Mouse (Mus musculus): ENCODE measurements around the gene Kat2a. TPM values are rescaled to one million over a fixed set of nuclear protein-coding genes. Genes with fewer than 3 reads are reported as not detected.

Kat2a gene
- polyA plus RNA-seq, 1 experiment from 2014 or later: 62.2 TPM

GRCm38 (mm10) chr11:100716649-100717048 is 4.4 kb upstream of the Kat2a start:
- H3K36me3 ChIP-seq (ENCODE audit: control insufficient read depth, insufficient read depth, low read length): peaks cover 31% of the 10 kb centered on the region
- no peak overlapping the region for H3K4me3 ChIP-seq (ENCODE audit: low read length)
- no peaks in the 10 kb centered on the region for H3K9me3 ChIP-seq (ENCODE audit: control insufficient read depth, low read length)
- no peak overlapping the region for H3K4me2 ChIP-seq (ENCODE audit: low read length)
- H3K4me1 ChIP-seq (ENCODE audit: control insufficient read depth, insufficient read depth, low read depth, low read length): peaks cover 16% of the 10 kb centered on the region
- no peaks in the 10 kb centered on the region for H3K27me3 ChIP-seq (replicated peaks; ENCODE audit: control insufficient read depth, insufficient read depth, low read length)
- no peak overlapping the region for H3K27ac ChIP-seq (ENCODE audit: low read depth, low read length)
- WGBS: 78% methylated on average over 3 of the region's 3 CpGs
- no peak for ATAC-seq
- H3K9ac ChIP-seq (ENCODE audit: low read depth, low read length): no peak overlapping the region

DNA sequence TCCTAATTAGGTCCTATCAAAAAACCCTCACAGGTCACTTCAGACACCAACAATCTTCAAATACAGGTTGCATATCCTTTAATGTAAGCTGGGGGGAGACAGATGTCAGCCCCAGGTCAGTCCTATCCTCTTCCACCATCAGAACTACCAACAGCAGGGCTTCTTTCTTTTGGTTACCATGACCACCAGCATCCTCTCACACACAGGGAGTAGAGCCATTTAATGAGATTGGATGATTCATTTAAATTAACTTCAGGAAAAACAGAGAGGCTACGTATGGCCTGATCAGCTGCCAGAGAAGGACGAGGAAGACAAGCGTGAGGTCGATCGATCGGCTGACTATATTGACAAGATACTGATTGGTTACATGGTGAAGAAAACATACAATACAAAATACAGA is 2.7 kb upstream of the Kat2a start:
- peaks cover 33% of the 10 kb centered on the region for H3K36me3 ChIP-seq (ENCODE audit: control insufficient read depth, insufficient read depth, low read length)
- no peaks in the 10 kb centered on the region for H3K27me3 ChIP-seq (replicated peaks; ENCODE audit: control insufficient read depth, insufficient read depth, low read length)
- no peak overlapping the region for H3K4me3 ChIP-seq (ENCODE audit: low read length)
- H3K9ac ChIP-seq (ENCODE audit: low read depth, low read length): no peak overlapping the region
- peaks cover 17% of the 10 kb centered on the region for H3K4me1 ChIP-seq (ENCODE audit: control insufficient read depth, insufficient read depth, low read depth, low read length)
- no peak overlapping the region for H3K27ac ChIP-seq (ENCODE audit: low read depth, low read length)
- H3K4me2 ChIP-seq (ENCODE audit: low read length): no peak overlapping the region
- H3K9me3 ChIP-seq (ENCODE audit: control insufficient read depth, low read length): no peaks in the 10 kb centered on the region
- 81% methylated on average over 6 of the region's 6 CpGs for WGBS
- no peak for ATAC-seq

DNA sequence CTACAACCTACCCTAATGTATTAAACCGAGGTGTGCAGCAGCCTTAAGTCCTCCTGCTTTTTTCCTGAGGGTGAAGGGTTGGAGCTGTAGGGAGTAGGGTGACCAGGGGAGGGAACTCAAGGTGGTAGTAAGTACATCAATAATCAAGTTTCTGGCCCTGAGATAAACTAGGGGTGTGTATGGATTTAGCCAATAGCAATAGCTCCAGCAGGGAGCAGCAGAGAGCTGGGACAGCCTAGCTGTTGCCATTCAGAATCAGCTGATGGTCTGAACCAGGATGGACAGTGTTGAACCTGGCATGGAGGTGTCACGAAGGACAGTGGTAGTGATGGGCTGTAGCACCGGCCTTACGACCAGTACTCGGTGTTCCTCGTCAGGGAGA is 2.3 kb upstream of the Kat2a start:
- Histone ChIP-seq H3K9ac (ENCODE audit: low read depth, low read length) (peak overlapping the region; percentile 51; the same call in 1 of the 2 replicates), H3K4me1 (ENCODE audit: control insufficient read depth, insufficient read depth, low read depth, low read length) (peaks cover 17% of the 10 kb centered on the region), H3K9me3 (ENCODE audit: control insufficient read depth, low read length) (no peaks in the 10 kb centered on the region), H3K4me2 (ENCODE audit: low read length) (no peak overlapping the region; the same call in 1 of the 2 replicates), H3K27ac (ENCODE audit: low read depth, low read length) (no peak overlapping the region), H3K36me3 (ENCODE audit: control insufficient read depth, insufficient read depth, low read length) (peaks cover 33% of the 10 kb centered on the region), H3K27me3 (replicated peaks; ENCODE audit: control insufficient read depth, insufficient read depth, low read length) (no peaks in the 10 kb centered on the region), H3K4me3 (ENCODE audit: low read length) (no peak overlapping the region)
- 43% methylated on average over 6 of the region's 6 CpGs for WGBS
- no peak for ATAC-seq

- no peak for ATAC-seq
- Histone ChIP-seq H3K27me3 (replicated peaks; ENCODE audit: control insufficient read depth, insufficient read depth, low read length) (no peaks in the 10 kb centered on the region), H3K4me2 (ENCODE audit: low read length) (peak within 1 kb of the TSS; percentile 29), H3K9ac (ENCODE audit: low read depth, low read length) (peak within 1 kb of the TSS; percentile 51), H3K27ac (ENCODE audit: low read depth, low read length) (peak within 1 kb of the TSS; percentile 44; the same call in 1 of the 2 replicates), H3K4me1 (ENCODE audit: control insufficient read depth, insufficient read depth, low read depth, low read length) (peaks cover 17% of the 10 kb centered on the region), H3K4me3 (ENCODE audit: low read length) (peak within 1 kb of the TSS; percentile 8; the same call in 1 of the 2 replicates), H3K36me3 (ENCODE audit: control insufficient read depth, insufficient read depth, low read length) (peaks cover 36% of the 10 kb centered on the region), H3K9me3 (ENCODE audit: control insufficient read depth, low read length) (no peaks in the 10 kb centered on the region)
- WGBS: 9% methylated on average over 38 of the region's 38 CpGs
Measured at GRCm38 (mm10) chr11:100713735-100714533, 1.7 kb upstream of the Kat2a start, which contains the start of gene Hspb9. Hspb9 (plus strand) TSS chr11:100713850.

DNA sequence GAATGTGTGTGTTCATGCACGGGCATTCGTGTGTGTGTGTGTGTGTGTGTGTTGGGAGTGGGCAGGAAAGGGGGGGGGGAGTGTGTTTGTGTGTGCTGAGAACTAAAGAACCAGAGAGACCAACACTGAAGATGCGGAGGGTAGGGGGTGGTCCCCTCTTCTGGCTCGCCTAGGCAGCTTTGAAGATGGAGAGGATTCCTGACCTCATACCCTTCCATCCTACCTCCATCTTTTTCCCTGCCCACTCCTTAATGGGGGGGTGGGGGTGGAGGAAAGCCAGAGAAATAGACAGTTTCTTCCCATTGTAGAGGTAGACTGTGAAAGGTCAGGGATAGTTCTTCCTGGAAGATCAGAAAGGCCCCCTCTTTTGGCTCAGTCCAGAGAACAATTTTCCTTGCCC is 909 bp upstream of the Kat2a start:
- no peak for ATAC-seq
- peaks cover 39% of the 10 kb centered on the region for H3K36me3 ChIP-seq (ENCODE audit: control insufficient read depth, insufficient read depth, low read length)
- H3K9me3 ChIP-seq (ENCODE audit: control insufficient read depth, low read length): no peaks in the 10 kb centered on the region
- H3K27me3 ChIP-seq (replicated peaks; ENCODE audit: control insufficient read depth, insufficient read depth, low read length): no peaks in the 10 kb centered on the region
- 70% methylated on average over 4 of the region's 4 CpGs for whole genome bisulfite sequencing
- H3K4me1 ChIP-seq (ENCODE audit: control insufficient read depth, insufficient read depth, low read depth, low read length): peaks cover 17% of the 10 kb centered on the region
- H3K4me3 ChIP-seq (ENCODE audit: low read length): no peak overlapping the region
- H3K9ac ChIP-seq (ENCODE audit: low read depth, low read length): no peak overlapping the region
- no peak overlapping the region; the same call in 1 of the 2 replicates for H3K4me2 ChIP-seq (ENCODE audit: low read length)
- H3K27ac ChIP-seq (ENCODE audit: low read depth, low read length): no peak overlapping the region; the same call in 1 of the 2 replicates

- WGBS: 89% methylated on average over 4 of the region's 4 CpGs
- H3K27me3 ChIP-seq (replicated peaks; ENCODE audit: control insufficient read depth, insufficient read depth, low read length): no peaks in the 10 kb centered on the region
- peak overlapping the region; percentile 100 for H3K4me3 ChIP-seq (ENCODE audit: low read length)
- no peak overlapping the region for H3K27ac ChIP-seq (ENCODE audit: low read depth, low read length)
- peaks cover 17% of the 10 kb centered on the region for H3K4me1 ChIP-seq (ENCODE audit: control insufficient read depth, insufficient read depth, low read depth, low read length)
- no peak for ATAC-seq
- peak overlapping the region; percentile 69 for H3K4me2 ChIP-seq (ENCODE audit: low read length)
- H3K36me3 ChIP-seq (ENCODE audit: control insufficient read depth, insufficient read depth, low read length): peaks cover 32% of the 10 kb centered on the region
- H3K9me3 ChIP-seq (ENCODE audit: control insufficient read depth, low read length): no peaks in the 10 kb centered on the region
- H3K9ac ChIP-seq (ENCODE audit: low read depth, low read length): no peak overlapping the region
Measured at GRCm38 (mm10) chr11:100710977-100711376, 1.3 kb downstream of the Kat2a start.

DNA sequence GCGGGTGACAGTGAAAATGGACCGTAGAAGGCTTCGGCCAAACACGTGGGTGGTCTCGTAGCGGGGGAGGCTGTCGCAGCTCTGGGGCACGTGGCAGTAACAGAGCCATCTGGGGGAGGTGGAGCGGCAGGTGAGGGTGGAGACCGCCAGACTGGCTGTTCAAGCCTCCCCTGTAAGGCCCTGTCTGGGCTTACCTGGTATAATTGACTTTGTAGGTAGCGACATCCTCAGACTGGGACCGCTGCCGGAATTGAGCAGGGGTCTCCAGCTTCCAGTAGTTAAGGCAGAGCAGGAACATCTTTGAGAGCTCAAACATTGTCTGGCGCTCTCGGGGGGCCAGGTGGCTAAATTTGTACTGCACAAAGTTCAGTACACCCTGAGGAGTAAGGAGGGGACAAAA is 1.7 kb downstream of the Kat2a start:
- Histone ChIP-seq H3K9me3 (ENCODE audit: control insufficient read depth, low read length) (no peaks in the 10 kb centered on the region), H3K27ac (ENCODE audit: low read depth, low read length) (no peak overlapping the region), H3K4me1 (ENCODE audit: control insufficient read depth, insufficient read depth, low read depth, low read length) (peaks cover 17% of the 10 kb centered on the region), H3K9ac (ENCODE audit: low read depth, low read length) (no peak overlapping the region), H3K4me3 (ENCODE audit: low read length) (no peak overlapping the region), H3K36me3 (ENCODE audit: control insufficient read depth, insufficient read depth, low read length) (peaks cover 33% of the 10 kb centered on the region), H3K4me2 (ENCODE audit: low read length) (no peak overlapping the region), H3K27me3 (replicated peaks; ENCODE audit: control insufficient read depth, insufficient read depth, low read length) (no peaks in the 10 kb centered on the region)
- no peak for ATAC-seq
- 95% methylated on average over 15 of the region's 15 CpGs for WGBS

DNA sequence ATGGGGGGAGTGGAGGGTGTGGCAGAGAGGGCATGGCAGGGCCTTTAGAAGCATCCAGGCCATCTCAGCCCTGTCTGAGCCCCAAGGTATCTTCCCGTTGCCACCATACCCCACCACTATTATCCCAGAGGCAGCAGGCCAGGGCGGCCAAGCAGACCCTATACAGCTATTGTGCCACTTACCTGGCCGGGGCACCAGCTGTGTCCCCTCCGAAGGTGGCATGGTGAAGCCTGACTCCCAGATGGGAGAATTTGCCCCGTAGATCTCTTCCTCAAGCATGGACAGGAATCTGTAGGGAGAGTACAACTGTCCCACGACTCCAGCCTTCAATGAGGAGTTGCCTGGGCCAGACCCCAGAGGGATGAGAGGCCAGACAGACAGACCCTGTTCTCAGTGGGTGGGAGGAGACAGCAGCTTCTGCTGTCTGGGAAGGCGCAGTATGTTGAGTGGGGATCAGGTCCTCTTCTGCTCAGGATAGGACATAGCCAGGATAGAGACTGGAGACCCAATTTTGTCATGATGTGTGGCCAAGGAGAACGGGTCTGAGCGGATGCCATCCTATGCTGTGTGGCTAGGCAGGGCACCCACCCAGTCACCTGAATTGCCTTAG is 3.0 kb downstream of the Kat2a start:
- Histone ChIP-seq H3K27me3 (replicated peaks; ENCODE audit: control insufficient read depth, insufficient read depth, low read length) (no peaks in the 10 kb centered on the region), H3K9ac (ENCODE audit: low read depth, low read length) (no peak overlapping the region), H3K9me3 (ENCODE audit: control insufficient read depth, low read length) (no peaks in the 10 kb centered on the region), H3K4me1 (ENCODE audit: control insufficient read depth, insufficient read depth, low read depth, low read length) (peaks cover 17% of the 10 kb centered on the region), H3K36me3 (ENCODE audit: control insufficient read depth, insufficient read depth, low read length) (peaks cover 40% of the 10 kb centered on the region), H3K27ac (ENCODE audit: low read depth, low read length) (no peak overlapping the region), H3K4me3 (ENCODE audit: low read length) (no peak overlapping the region), H3K4me2 (ENCODE audit: low read length) (no peak overlapping the region)
- WGBS: 91% methylated on average over 9 of the region's 9 CpGs
- ATAC-seq: no peak

- Histone ChIP-seq H3K4me3 (ENCODE audit: low read length) (no peak overlapping the region), H3K36me3 (ENCODE audit: control insufficient read depth, insufficient read depth, low read length) (peaks cover 40% of the 10 kb centered on the region), H3K9me3 (ENCODE audit: control insufficient read depth, low read length) (no peaks in the 10 kb centered on the region), H3K4me1 (ENCODE audit: control insufficient read depth, insufficient read depth, low read depth, low read length) (no peaks in the 10 kb centered on the region; the same call in 1 of the 2 replicates), H3K27me3 (replicated peaks; ENCODE audit: control insufficient read depth, insufficient read depth, low read length) (no peaks in the 10 kb centered on the region), H3K27ac (ENCODE audit: low read depth, low read length) (no peak overlapping the region), H3K4me2 (ENCODE audit: low read length) (no peak overlapping the region), H3K9ac (ENCODE audit: low read depth, low read length) (no peak overlapping the region)
- WGBS: 95% methylated on average over 23 of the region's 23 CpGs
- ATAC-seq: no peak
Measured at GRCm38 (mm10) chr11:100705095-100705747, 7.0 kb downstream of the Kat2a start.
